Comparison of ENCODE assay signal across 8 mouse cellular contexts in the genomic region with DNA sequence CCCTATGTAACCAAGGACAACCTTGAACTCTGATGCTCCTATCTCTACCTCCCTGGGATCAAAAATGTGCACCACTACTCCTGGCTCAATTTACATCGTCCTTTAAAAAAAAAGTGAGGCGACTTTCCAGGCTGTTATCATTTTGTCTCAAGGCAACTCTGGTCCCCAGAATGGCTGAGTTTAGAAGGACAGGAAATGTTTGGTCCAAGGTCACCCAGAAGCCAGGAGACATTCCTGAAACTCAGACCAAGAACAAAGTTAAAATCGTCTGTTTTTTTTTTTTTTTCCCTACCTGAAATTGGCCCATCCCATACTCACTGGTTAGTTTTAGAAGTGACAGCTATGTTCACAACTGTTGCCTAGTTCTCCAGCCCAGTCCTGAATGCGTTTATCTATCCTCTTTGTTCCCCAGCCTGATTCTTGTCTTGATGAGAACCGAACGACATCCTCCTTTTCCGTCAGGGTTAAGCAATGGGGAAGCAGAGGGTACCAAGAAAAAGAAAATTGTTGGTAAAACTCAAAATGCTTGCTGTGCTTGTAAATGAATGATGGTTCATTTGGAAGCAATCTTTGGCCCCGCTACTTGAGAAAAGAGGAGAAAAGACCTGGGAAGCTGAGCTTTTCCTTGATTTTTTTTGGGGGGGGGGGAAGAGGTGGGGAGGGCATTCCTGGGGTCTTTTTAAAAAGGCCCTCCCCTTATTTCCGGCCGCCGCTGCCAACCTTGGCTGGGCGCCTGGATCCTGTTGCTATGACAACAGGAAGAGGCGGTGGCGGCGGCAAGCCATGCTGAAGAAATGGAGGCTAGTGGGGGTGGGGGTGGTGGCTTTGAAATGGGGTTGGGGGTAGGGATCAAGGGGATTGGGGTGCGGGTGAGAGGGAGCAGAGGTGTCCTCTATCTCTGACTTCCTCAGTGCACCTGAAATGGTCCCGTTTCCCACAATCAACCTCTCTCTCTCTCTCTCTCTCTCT. TPM values are rescaled to one million over a fixed set of nuclear protein-coding genes. Genes with fewer than 3 reads are reported as not detected.
DNase-seq lines count a peak whose midpoint lies in the region; ATAC-seq lines count a peak whose summit lies in the region.

No protein-coding gene starts in this region.

- peak overlapping the region; percentile 48 for H3K9ac ChIP-seq in forebrain, embryonic 11.5 days (ENCODE audit: low read length)
- peak overlapping the region; percentile 67 for H3K9ac ChIP-seq in hindbrain, embryonic 12.5 days
- no peak overlapping the region for H3K9ac ChIP-seq in stomach, embryonic 16.5 days (ENCODE audit: low read length)

- peak overlapping the region; percentile 26 for H3K4me3 ChIP-seq in forebrain, embryonic 11.5 days (ENCODE audit: low read depth, low read length)
- H3K4me3 ChIP-seq in hindbrain, embryonic 12.5 days = peak overlapping the region; percentile 45
- peak overlapping the region; percentile 58 for H3K4me3 ChIP-seq in midbrain, embryonic 10.5 days
- peak overlapping the region; percentile 29 for H3K4me3 ChIP-seq in stomach, embryonic 16.5 days (replicated peaks; ENCODE audit: low read length)

- no peak overlapping the region for H3K27ac ChIP-seq in forebrain, embryonic 11.5 days (ENCODE audit: low read depth, low read length)
- no peak overlapping the region for H3K27ac ChIP-seq in hindbrain, embryonic 12.5 days
- H3K27ac ChIP-seq in midbrain, embryonic 10.5 days (replicated peaks) = peak overlapping the region; percentile 85
- no peak overlapping the region for H3K27ac ChIP-seq in stomach, embryonic 16.5 days (ENCODE audit: low read length)

- 2% methylated on average over 17 of the region's 17 CpGs for WGBS in forebrain, embryonic 11.5 days
- WGBS in hindbrain, embryonic 12.5 days = 4% methylated on average over 15 of the region's 17 CpGs
- WGBS in midbrain, embryonic 10.5 days = 3% methylated on average over 16 of the region's 17 CpGs
- 3% methylated on average over 17 of the region's 17 CpGs for WGBS in stomach, embryonic 16.5 days

- H3K4me2 ChIP-seq in forebrain, embryonic 11.5 days (ENCODE audit: low read depth, low read length, severe bottlenecking) = peak overlapping the region; percentile 53
- peak overlapping the region; percentile 74 for H3K4me2 ChIP-seq in hindbrain, embryonic 12.5 days (replicated peaks)
- peak overlapping the region; percentile 39 for H3K4me2 ChIP-seq in stomach, embryonic 16.5 days (ENCODE audit: low read depth, low read length)

- ATAC-seq in forebrain, embryonic 11.5 days (replicated peaks; ENCODE audit: low FRiP score) = peak; percentile 74
- ATAC-seq in hindbrain, embryonic 12.5 days (ENCODE audit: low FRiP score) = peak; percentile 59
- ATAC-seq in stomach, embryonic 16.5 days (ENCODE audit: insufficient read depth, low FRiP score) = no peak
- no peak for ATAC-seq in megakaryocyte progenitor cell, adult 5-6 weeks (replicated peaks; ENCODE audit: poor library complexity)

- H3K27me3 ChIP-seq in forebrain, embryonic 11.5 days (ENCODE audit: control insufficient read depth, insufficient read depth, low read length) = no peaks in the 10 kb centered on the region
- H3K27me3 ChIP-seq in hindbrain, embryonic 12.5 days = no peaks in the 10 kb centered on the region
- H3K27me3 ChIP-seq in midbrain, embryonic 10.5 days (ENCODE audit: low read depth, poor library complexity, severe bottlenecking) = no peaks in the 10 kb centered on the region
- no peaks in the 10 kb centered on the region for H3K27me3 ChIP-seq in stomach, embryonic 16.5 days (ENCODE audit: control insufficient read depth, insufficient read depth, low read length)

- no peaks in the 10 kb centered on the region; the same call in 1 of the 2 replicates for H3K36me3 ChIP-seq in forebrain, embryonic 11.5 days (ENCODE audit: control insufficient read depth, insufficient read depth, low read length)
- H3K36me3 ChIP-seq in hindbrain, embryonic 12.5 days = peaks cover 10% of the 10 kb centered on the region
- peaks cover 9% of the 10 kb centered on the region for H3K36me3 ChIP-seq in midbrain, embryonic 10.5 days
- H3K36me3 ChIP-seq in stomach, embryonic 16.5 days (ENCODE audit: control insufficient read depth, insufficient read depth, low read length) = no peaks in the 10 kb centered on the region

- H3K4me1 ChIP-seq in forebrain, embryonic 11.5 days (replicated peaks; ENCODE audit: control insufficient read depth, insufficient read depth, low read length) = peaks cover 4% of the 10 kb centered on the region; the same call in 1 of the 2 replicates
- peaks cover 25% of the 10 kb centered on the region for H3K4me1 ChIP-seq in hindbrain, embryonic 12.5 days
- H3K4me1 ChIP-seq in midbrain, embryonic 10.5 days = peaks cover 43% of the 10 kb centered on the region
- no peaks in the 10 kb centered on the region for H3K4me1 ChIP-seq in stomach, embryonic 16.5 days (ENCODE audit: control insufficient read depth, insufficient read depth, low read length)

- peak; percentile 57 for DNase-seq in ES-CJ7 (ENCODE audit: low read depth, low spot score)
- peak; percentile 76 to 81 for DNase-seq in adrenal gland, postnatal 36 days
- DNase-seq in forebrain, embryonic 11.5 days (ENCODE audit: low spot score) = peak; percentile 83
- DNase-seq in layer of hippocampus, postnatal 14 days (ENCODE audit: low spot score in 2 of 2) = peak; percentile 84 to 90
- DNase-seq in midbrain, embryonic 10.5 days (ENCODE audit: low spot score) = peak; percentile 63

- H3K9me3 ChIP-seq in forebrain, embryonic 11.5 days (ENCODE audit: control insufficient read depth, low read length) = no peaks in the 10 kb centered on the region
- H3K9me3 ChIP-seq in hindbrain, embryonic 12.5 days (replicated peaks) = peaks cover 7% of the 10 kb centered on the region; the same call in 1 of the 2 replicates
- H3K9me3 ChIP-seq in midbrain, embryonic 10.5 days (replicated peaks) = no peaks in the 10 kb centered on the region
- no peaks in the 10 kb centered on the region for H3K9me3 ChIP-seq in stomach, embryonic 16.5 days (replicated peaks; ENCODE audit: control insufficient read depth, low read length)

RNA-seq across cellular contexts. Expression of a gene that starts 0.8 kb away (rescaled TPM):
- 1 to 10 TPM; 2.0 to 5.1 TPM for total RNA-seq in adrenal gland, postnatal 36 days (2021)
- 7.9 and 9.3 TPM in 2 replicates for polyA plus RNA-seq in forebrain, embryonic 11.5 days (2014; fragmentation: Nextera tagmentation; extraction: Ambion mirVana)
- polyA plus RNA-seq in hindbrain, embryonic 12.5 days (2016; fragmentation: Nextera tagmentation; extraction: Ambion mirVana) = 7.9 and 8.6 TPM in 2 replicates
- 100 to 1,000 TPM; 388 to 402 TPM for total RNA-seq in layer of hippocampus, postnatal 14 days (2021)
- 5.1 and 8.3 TPM in 2 replicates for polyA plus RNA-seq in midbrain, embryonic 10.5 days (2016; fragmentation: Nextera tagmentation; extraction: Ambion mirVana)
- 0.74 and 1.1 TPM in 2 replicates for polyA plus RNA-seq in stomach, embryonic 16.5 days (2015; fragmentation: Nextera tagmentation; extraction: Ambion mirVana)
- total RNA-seq in megakaryocyte progenitor cell, adult 5-6 weeks (2015) = not detected in 2 replicates
- total RNA-seq in megakaryocyte progenitor cell, adult 5-6 weeks (2017) = not detected in 2 replicates

RNA-seq across cellular contexts. Expression of a gene that starts 34.3 kb away (rescaled TPM):
- not detected for total RNA-seq in adrenal gland, postnatal 36 days (2021)
- 0.40 and 0.44 TPM in 2 replicates for polyA plus RNA-seq in forebrain, embryonic 11.5 days (2014; fragmentation: Nextera tagmentation; extraction: Ambion mirVana)
- polyA plus RNA-seq in hindbrain, embryonic 12.5 days (2016; fragmentation: Nextera tagmentation; extraction: Ambion mirVana) = 0.27 and 1.4 TPM in 2 replicates
- total RNA-seq in layer of hippocampus, postnatal 14 days (2021) = 1 to 10 TPM; 1.8 to 1.9 TPM
- polyA plus RNA-seq in midbrain, embryonic 10.5 days (2016; fragmentation: Nextera tagmentation; extraction: Ambion mirVana) = not detected in 2 replicates
- polyA plus RNA-seq in stomach, embryonic 16.5 days (2015; fragmentation: Nextera tagmentation; extraction: Ambion mirVana) = 0.19 and 3.0 TPM in 2 replicates
- not detected in 2 replicates for total RNA-seq in megakaryocyte progenitor cell, adult 5-6 weeks (2015)
- not detected in 2 replicates for total RNA-seq in megakaryocyte progenitor cell, adult 5-6 weeks (2017)

RNA-seq across cellular contexts. Expression of a gene that starts 57.0 kb away (rescaled TPM):
- total RNA-seq in adrenal gland, postnatal 36 days (2021) = 1 to 10 TPM; 7.0 to 8.0 TPM
- polyA plus RNA-seq in forebrain, embryonic 11.5 days (2014; fragmentation: Nextera tagmentation; extraction: Ambion mirVana) = 4.9 and 5.6 TPM in 2 replicates
- 3.7 and 4.6 TPM in 2 replicates for polyA plus RNA-seq in hindbrain, embryonic 12.5 days (2016; fragmentation: Nextera tagmentation; extraction: Ambion mirVana)
- total RNA-seq in layer of hippocampus, postnatal 14 days (2021) = 100 to 1,000 TPM; 115 to 121 TPM
- 1.7 and 2.7 TPM in 2 replicates for polyA plus RNA-seq in midbrain, embryonic 10.5 days (2016; fragmentation: Nextera tagmentation; extraction: Ambion mirVana)
- 0.96 and 1.4 TPM in 2 replicates for polyA plus RNA-seq in stomach, embryonic 16.5 days (2015; fragmentation: Nextera tagmentation; extraction: Ambion mirVana)
- total RNA-seq in megakaryocyte progenitor cell, adult 5-6 weeks (2015) = not detected in 2 replicates
- not detected in 2 replicates for total RNA-seq in megakaryocyte progenitor cell, adult 5-6 weeks (2017)

Comparison
In these comparisons a context has a peak if more than half of its experiments do, and no peak if none do; other contexts are left out.
1. ATAC-seq: peak in forebrain, embryonic 11.5 days (single experiment) and hindbrain, embryonic 12.5 days (single experiment); none in stomach, embryonic 16.5 days (single experiment) and megakaryocyte progenitor cell, adult 5-6 weeks (single experiment).
2. Peak in every context shown above with its lines, with median percentiles within 50 percentile points of each other: DNase-seq, H3K4me2 ChIP-seq and H3K4me3 ChIP-seq.